Mouse (Mus musculus) retina, adult 2 months (tissue): Measurements from ENCODE around the gene Gm1043.

Source experiments
- DNase-seq: peaks from one replicate; pipeline ENCODE4 v3.0.0-alpha.2; 2012; ENCODE audit warnings: low read depth, low spot score

Gene Gm1043

GRCm38 (mm10) chr5:37085241-37085640 lies at the start of gene Gm1043:
TSS of gene Gm1043 (plus strand) at chr5:37085370.
- DNase-seq = no peak

GRCm38 (mm10) chr5:37035896-37036295 lies 49.3 kb upstream of the Gm1043 start:
- no peak for DNase-seq

- DNase-seq = no peak
These were observed 48.3 kb upstream of the Gm1043 start for GRCm38 (mm10) chr5:37036884-37037283.

GRCm38 (mm10) chr5:37039908-37040307 lies 45.3 kb upstream of the Gm1043 start:
- no peak for DNase-seq

GRCm38 (mm10) chr5:37040711-37041110 lies 44.5 kb upstream of the Gm1043 start:
- no peak for DNase-seq

GRCm38 (mm10) chr5:37041651-37042050 lies 43.5 kb upstream of the Gm1043 start:
- no peak for DNase-seq

GRCm38 (mm10) chr5:37042934-37043333 lies 42.2 kb upstream of the Gm1043 start:
- DNase-seq = no peak

- no peak for DNase-seq
These were observed 40.4 kb upstream of the Gm1043 start for GRCm38 (mm10) chr5:37044793-37045192.

GRCm38 (mm10) chr5:37045582-37045981 lies 39.6 kb upstream of the Gm1043 start:
- no peak for DNase-seq

- no peak for DNase-seq
These were observed 38.4 kb upstream of the Gm1043 start for GRCm38 (mm10) chr5:37046791-37047190.

- no peak for DNase-seq
These were observed 37.8 kb upstream of the Gm1043 start for GRCm38 (mm10) chr5:37047206-37047915.

GRCm38 (mm10) chr5:37047992-37048391 lies 37.2 kb upstream of the Gm1043 start:
- no peak for DNase-seq

GRCm38 (mm10) chr5:37049111-37049510 lies 36.1 kb upstream of the Gm1043 start:
- no peak for DNase-seq

- DNase-seq = no peak
These were observed 34.4 kb upstream of the Gm1043 start for GRCm38 (mm10) chr5:37050521-37051373.

- no peak for DNase-seq
These were observed 33.6 kb upstream of the Gm1043 start for GRCm38 (mm10) chr5:37051374-37052100.

- DNase-seq = no peak
These were observed 32.3 kb upstream of the Gm1043 start for GRCm38 (mm10) chr5:37052846-37053245.

- no peak for DNase-seq
These were observed 29.4 kb upstream of the Gm1043 start for GRCm38 (mm10) chr5:37055789-37056188.

GRCm38 (mm10) chr5:37056471-37056870 lies 28.7 kb upstream of the Gm1043 start:
- no peak for DNase-seq

GRCm38 (mm10) chr5:37061612-37062011 lies 23.6 kb upstream of the Gm1043 start:
- DNase-seq = no peak

GRCm38 (mm10) chr5:37064454-37065449 lies 20.4 kb upstream of the Gm1043 start:
- no peak for DNase-seq
